Mouse (Mus musculus) 3T3-L1 (cell line): Measurements from ENCODE around the gene Upk1b.
"Not testable (repeated sequence)": the region's sequence is repeated elsewhere in the genome, so short reads cannot be mapped to it uniquely, and the experiment has no call there.

Experiments
- DNase-seq: peaks from one replicate; pipeline ENCODE4 v3.0.0-alpha.2; 2015; ENCODE audit warnings: low read depth, low spot score

Upk1b gene

GRCm38 (mm10) chr16:38800091-38800490, at the start of gene Upk1b:
Gene Upk1b, minus strand, starts transcription at chr16:38800328.
- DNase-seq, result no peak

- DNase-seq, result no peak
Measured at GRCm38 (mm10) chr16:38828649-38829048, 28.5 kb upstream of the Upk1b start, which contains the start of gene 4930435E12Rik. Gene 4930435E12Rik, minus strand, starts transcription at chr16:38828749.

- peak; percentile 93 for DNase-seq
Measured at GRCm38 (mm10) chr16:38812521-38812920, 12.4 kb upstream of the Upk1b start.

GRCm38 (mm10) chr16:38810196-38810595, 10.1 kb upstream of the Upk1b start:
- peak; percentile 40 for DNase-seq

GRCm38 (mm10) chr16:38807796-38808195, 7.7 kb upstream of the Upk1b start:
- not testable (repeated sequence) for DNase-seq

GRCm38 (mm10) chr16:38798957-38799450, 1.1 kb downstream of the Upk1b start:
- no peak for DNase-seq

- peak; percentile 72 for DNase-seq
Measured at GRCm38 (mm10) chr16:38793120-38793519, 7.0 kb downstream of the Upk1b start.

GRCm38 (mm10) chr16:38789966-38790365, 10.2 kb downstream of the Upk1b start:
- DNase-seq, result peak; percentile 36

GRCm38 (mm10) chr16:38789016-38789415, 11.1 kb downstream of the Upk1b start:
- DNase-seq, result no peak

GRCm38 (mm10) chr16:38785301-38785700, 14.8 kb downstream of the Upk1b start:
- no peak for DNase-seq

- DNase-seq, result peak; percentile 64
Measured at GRCm38 (mm10) chr16:38782524-38783067, 17.5 kb downstream of the Upk1b start.

GRCm38 (mm10) chr16:38781946-38782345, 18.2 kb downstream of the Upk1b start:
- DNase-seq, result peak; percentile 85

GRCm38 (mm10) chr16:38780960-38781572, 19.1 kb downstream of the Upk1b start:
- DNase-seq, result no peak

GRCm38 (mm10) chr16:38776342-38776741, 23.8 kb downstream of the Upk1b start:
- DNase-seq, result no peak

- DNase-seq, result no peak
Measured at GRCm38 (mm10) chr16:38774964-38775746, 25.0 kb downstream of the Upk1b start.

GRCm38 (mm10) chr16:38772906-38773496, 27.1 kb downstream of the Upk1b start:
- no peak for DNase-seq

- DNase-seq, result no peak
Measured at GRCm38 (mm10) chr16:38771145-38771544, 29.0 kb downstream of the Upk1b start.

- no peak for DNase-seq
Measured at GRCm38 (mm10) chr16:38769529-38769928, 30.6 kb downstream of the Upk1b start.

GRCm38 (mm10) chr16:38768386-38768785, 31.7 kb downstream of the Upk1b start:
- DNase-seq, result no peak

- DNase-seq, result no peak
Measured at GRCm38 (mm10) chr16:38767761-38768160, 32.4 kb downstream of the Upk1b start.

- no peak for DNase-seq
Measured at GRCm38 (mm10) chr16:38766671-38767070, 33.5 kb downstream of the Upk1b start.

GRCm38 (mm10) chr16:38763508-38763907, 36.6 kb downstream of the Upk1b start:
- no peak for DNase-seq
